Mouse (Mus musculus): ENCODE results near the gene Naa80.
A peak's percentile ranks its signal among the peaks of the same experiment; 100 is the strongest.

DNA sequence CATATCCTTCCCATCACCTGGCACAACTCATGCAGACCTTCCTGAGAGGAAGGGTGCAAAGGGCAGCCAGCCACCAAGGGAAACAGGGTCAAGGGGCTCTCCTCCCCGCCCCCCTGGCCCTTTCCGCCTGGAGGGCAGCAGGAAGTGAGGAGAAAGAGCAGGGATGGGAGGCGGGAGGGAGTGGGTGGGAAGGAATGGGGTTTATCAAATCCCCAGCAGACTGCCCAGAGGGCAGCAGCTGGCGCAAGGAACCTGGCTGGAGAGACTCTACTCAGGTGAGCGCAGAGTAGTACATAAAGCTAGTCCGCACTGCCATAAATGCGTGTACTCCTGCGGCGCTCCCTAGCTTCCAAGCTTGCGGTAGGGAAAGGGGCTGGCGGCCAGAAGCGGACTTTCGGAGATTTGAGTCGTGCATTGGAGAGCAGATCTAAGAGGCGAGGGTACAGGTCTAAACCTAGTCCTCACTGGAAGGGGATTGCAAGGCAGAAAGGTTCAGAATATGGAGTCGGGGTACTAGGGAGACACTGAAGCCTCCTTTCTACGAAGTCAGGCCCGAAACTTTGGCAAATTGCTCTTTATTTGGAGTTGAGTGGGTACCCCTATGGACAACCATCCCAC, 10.9 kb upstream of the Naa80 start, which contains the start of gene Hyal2:
- TF ChIP-seq CTCF (IDR thresholded peaks at IDR 0.05; ENCODE audit: low read depth, low read length) (no peak), POLR2A (IDR thresholded peaks at IDR 0.05; ENCODE audit: extremely low read depth, insufficient read depth, low read length) (peak; percentile 69)
